Mouse (Mus musculus): Measurements from ENCODE around the gene Asnsd1. TPM values are rescaled to one million over a fixed set of nuclear protein-coding genes. Genes with fewer than 3 reads are reported as not detected.
"Not testable (repeated sequence)": the region's sequence is repeated elsewhere in the genome, so short reads cannot be mapped to it uniquely, and the experiment has no call there.

Gene Asnsd1
- polyA plus RNA-seq (2012; rRNA removed), result 5.6 and 7.6 TPM in 2 replicates

DNA sequence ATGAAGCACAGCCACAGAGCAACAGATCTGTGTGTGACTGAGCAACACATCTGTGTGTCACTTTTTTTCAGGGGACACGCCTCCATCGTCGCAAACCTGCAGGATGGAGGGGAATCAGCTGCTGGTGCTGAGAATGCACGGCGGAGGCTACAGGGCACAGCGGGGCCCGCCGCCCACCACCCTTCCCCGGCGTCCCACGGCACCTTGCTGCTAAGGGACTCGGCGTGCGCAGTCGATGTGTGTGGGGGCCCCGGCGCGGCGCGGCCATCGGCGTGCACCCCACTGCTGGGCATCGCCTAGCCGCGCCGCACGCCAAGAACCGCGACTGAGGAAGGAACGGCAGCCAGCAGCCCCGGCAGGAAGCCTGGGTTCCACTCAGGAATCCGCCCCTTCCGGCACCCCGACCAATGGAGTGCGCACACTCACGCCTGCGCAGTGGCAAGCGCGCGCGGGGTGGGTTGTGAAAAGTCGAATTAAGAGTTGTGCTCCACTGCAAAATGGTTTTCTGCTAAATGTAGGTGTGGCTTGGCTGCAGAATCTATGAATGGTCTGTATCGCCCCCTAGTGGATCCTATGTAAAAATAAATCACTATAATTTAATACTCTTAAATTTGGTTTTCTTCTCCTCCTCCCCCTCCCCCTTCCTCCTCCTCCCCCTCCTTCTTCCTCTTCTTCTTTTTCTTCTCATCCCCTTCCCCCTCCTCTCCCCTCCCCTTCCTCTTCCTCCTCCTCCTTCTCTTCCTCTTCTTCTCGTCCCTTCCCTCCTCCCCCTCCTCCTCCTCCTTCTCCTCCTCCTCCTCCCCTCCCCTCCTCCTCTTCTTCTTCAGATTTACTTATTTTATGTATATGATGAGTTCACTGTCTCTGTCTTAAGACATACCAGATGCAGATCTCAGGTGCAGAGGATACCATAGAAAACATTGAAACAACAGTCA lies at the start of gene Asnsd1, which contains the start of the genes Asdurf and Gm28551:
Asnsd1 (minus strand) TSS at position 426 of the 935 bp plus-strand sequence.
Asdurf (minus strand) TSS at position 293 of the 935 bp plus-strand sequence.
Gm28551 (minus strand) TSS at position 341 of the 935 bp plus-strand sequence.
- WGBS, result under 1% methylated on average over 44 of the region's 44 CpGs
- DNase-seq (ENCODE audit: low read depth, low spot score), result peak; percentile 92

DNA sequence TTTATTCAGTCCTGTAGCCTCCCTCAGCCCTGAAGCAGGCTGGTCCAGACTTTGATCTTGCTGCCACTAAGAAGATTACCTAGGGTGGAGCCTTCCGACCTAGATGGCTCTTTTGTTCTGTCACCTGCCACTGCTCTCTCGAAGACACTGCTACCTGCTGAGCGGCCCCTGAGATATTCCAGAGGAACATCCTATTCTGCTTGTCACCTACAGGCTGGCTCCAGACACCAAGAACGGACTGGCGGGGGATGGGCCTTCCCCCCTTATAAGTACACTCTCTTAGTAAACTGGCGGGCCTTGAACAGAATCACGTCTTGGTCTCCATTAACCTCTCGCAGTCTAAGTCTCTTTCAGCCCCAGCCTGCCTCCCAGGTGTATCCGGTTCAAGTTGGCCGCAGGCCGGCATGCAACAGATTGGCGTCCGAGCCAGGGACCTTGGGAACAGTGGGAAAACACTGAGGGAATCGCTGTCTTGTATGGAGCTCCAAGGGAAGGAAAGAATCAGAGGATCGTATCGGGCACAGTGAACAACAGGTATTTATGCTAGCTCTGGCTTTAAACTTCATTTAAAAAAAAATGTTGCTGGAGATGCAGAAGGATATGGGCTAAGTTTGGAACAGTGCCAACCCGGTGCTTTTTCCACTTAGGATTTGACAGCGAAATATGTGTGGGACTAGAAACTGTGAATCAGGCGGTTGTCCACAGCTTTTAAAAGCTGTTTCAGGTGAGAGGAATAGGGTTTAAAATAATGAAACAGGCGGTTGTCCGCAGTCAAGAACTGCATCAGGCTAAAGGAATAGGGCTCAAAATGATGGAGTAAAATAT lies 41.6 kb upstream of the Asnsd1 start:
- WGBS, result 39% methylated on average over 21 of the region's 21 CpGs

DNA sequence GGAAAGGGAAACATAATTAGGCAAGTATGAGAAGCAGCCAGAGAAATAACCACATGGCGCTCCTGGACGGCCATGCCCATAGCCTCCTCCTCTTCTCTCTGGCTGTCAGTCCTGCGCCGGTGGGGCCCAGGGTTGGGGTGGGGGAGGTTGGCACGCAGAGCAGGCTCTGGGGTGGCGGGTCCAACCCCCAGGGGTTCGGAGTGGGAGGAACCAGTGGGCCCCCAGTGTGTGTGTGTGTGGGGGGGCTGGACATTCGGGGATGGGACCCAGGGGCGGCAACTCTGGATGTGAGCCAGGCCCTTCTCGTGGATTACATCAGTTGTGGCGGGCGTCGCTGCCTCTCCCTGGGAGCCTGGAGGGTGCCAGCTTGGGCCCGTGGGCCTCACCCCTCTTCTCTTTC lies 36.2 kb upstream of the Asnsd1 start:
- WGBS, result 91% methylated on average over 14 of the region's 14 CpGs
- no peak for DNase-seq (ENCODE audit: low read depth, low spot score)

More for the DNA sequence above, 41.6 kb upstream of the Asnsd1 start:
- not testable (repeated sequence) for DNase-seq (ENCODE audit: low read depth, low spot score)

DNA sequence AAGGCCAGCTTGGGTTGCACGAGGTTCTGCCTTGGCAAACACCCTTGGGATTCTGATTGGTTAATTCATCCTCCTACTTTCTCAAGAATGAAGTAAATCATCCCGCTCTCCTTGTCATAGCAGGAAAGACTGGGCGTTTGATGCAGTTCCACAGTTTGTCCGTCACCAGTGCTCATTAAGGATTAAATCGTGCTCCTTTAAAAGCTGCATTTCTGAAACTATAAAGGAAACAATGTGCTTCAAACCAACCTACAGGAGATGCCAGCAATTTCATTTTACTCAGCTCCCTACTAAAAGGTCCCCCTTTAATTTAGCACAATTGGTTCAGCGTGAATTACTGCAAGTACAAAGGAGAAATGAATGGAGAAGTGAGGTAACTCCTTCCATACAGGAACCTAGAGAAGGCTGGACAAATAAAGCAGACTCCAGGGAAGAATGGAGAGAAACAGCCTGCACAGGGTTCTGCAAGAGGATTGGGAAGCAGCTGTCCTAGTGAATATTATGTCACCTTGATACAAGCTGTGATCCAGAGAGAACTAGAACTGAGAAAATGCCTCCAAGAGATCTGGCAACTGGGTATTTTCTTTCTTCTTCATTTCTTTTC lies 31.6 kb upstream of the Asnsd1 start:
- no peak for DNase-seq (ENCODE audit: low read depth, low spot score)
- WGBS, result 58% methylated on average over 6 of the region's 6 CpGs

DNA sequence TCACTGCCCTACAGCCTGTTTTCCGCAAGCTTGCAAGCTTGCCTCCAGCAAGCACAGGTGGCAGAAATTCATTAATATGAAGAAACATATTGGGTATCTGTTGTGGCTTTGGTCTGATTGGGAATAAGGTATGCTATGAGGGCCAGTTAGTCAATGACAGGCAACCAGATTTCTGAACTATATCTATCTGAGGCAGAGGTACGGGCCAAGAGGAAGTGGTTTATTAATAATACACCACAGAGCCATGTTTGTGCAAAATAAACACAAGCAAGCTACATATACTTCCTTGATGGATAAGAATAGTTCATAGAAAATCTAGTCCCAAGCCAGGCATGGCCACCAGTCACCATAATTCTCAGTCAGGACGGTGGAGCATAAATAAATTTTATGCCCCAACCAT lies 25.2 kb upstream of the Asnsd1 start:
- 61% methylated on average over 3 of the region's 3 CpGs for WGBS
- DNase-seq (ENCODE audit: low read depth, low spot score), result no peak

DNA sequence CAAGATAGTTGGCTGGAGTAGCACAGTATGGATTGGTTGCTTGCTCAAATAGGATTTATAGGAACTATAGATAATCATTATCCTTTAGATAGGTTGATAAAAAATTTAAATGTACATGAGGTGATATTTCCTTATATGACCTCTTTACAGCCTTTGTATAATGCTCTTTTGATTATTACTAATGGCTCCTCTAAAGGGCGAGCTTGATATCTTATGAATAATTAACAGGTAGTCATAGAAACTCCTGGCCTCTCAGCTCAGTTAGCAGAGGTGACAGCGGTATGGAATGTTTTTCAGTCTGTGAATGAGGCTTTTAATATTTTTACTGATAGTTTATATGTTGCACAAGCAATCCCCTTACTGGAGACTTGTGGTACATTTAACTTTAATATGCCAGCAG lies 23.4 kb upstream of the Asnsd1 start:
- not testable (repeated sequence) for DNase-seq (ENCODE audit: low read depth, low spot score)
- 66% methylated on average over 2 of the region's 2 CpGs for WGBS

DNA sequence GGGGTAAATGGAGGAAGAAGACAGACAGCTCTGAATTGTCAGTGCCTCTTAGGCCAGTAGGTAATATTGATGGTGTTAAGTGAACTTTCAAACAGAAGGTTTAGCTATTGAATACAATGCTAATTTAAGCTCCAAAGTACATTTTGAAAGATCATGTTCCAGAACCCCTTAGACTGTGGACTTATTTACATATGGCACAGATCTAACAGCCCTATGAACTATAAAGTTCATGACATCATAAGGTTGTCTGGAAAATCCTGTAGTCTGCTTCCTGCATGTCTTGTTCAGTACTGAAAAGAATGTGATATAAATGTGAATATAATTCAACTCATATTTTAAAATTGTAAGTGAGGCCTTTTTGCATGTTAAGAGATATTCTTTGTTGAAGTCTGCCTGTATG lies 6.4 kb upstream of the Asnsd1 start:
- DNase-seq (ENCODE audit: low read depth, low spot score), result peak; percentile 6

DNA sequence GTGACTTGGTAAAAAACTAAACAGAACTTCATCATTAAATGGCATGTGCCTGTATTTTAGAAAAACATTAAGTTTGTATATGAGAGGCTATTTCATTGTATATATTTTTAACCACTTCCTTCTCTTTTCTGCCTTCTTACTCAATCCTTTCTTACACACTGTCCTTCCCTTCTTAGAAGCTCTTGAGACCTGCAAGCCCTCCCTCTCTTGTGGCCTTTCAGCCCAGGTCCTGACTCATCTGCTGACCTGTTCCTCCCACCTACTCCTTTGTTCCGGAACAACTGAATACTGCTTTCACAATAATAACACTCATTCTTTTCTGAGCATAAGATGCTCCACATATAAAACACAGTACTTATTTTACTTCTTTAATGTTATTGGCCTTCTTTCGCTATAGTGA lies 11.5 kb downstream of the Asnsd1 start:
- 98% methylated on average over 2 of the region's 2 CpGs for WGBS
- no peak for DNase-seq (ENCODE audit: low read depth, low spot score)

DNA sequence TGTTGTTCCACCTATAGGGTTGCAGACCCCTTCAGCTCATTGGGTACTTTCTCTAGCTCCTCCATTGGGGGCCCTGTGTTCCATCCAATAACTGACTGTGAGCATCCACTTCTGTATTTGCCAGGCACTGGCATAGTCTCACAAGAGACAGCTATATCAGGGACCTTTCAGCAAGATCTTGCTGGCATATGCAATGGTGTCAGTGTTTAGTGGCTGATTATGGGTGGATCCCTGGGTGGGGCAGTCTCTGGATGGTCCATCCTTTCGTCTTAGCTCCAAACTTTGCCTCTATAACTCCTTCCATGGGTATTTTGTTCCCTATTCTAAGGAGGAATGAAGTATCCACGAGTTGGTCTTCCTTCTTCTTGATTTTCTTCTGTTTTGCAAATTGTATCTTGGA lies 15.1 kb downstream of the Asnsd1 start:
- DNase-seq (ENCODE audit: low read depth, low spot score), result not testable (repeated sequence)
- WGBS, result 49% methylated on average over 2 of the region's 2 CpGs

DNA sequence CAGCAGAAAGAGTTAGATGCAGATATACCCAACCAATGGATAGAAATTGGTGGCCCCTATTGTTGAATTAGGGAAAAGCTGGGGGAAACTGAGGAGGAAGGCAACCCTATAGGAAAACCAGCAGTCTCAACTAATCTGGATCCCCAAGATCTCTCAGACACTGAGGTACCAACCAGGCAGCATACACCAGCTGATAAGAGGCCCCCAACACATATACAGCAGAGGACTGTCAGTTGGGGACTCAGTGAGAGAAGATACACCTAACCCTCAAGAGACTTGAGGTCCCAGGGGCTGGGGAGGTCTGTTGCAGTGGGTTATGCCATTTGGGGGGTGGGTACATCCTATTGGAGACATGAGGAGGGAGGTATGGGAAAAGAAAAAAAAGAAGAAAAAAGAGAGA lies 17.1 kb downstream of the Asnsd1 start:
- DNase-seq (ENCODE audit: low read depth, low spot score), result no peak

DNA sequence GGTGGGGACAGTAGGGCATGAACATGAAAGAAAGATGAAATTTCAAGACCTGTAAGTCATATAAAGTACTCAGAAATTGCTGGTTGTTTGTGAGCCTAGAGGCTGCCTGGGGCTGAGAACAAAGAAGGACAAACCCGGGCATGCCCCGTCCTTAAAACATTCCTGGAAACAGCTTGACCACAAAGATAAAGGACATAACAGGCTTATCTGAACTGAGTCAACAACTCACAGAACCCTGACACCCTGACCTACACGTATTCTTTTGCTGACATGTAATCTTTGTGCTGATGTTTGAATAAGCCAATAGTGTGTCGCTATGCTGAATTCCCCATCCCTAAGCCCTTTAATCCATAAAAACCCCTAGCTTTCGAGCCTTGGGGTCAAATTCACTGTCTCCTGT lies 19.0 kb downstream of the Asnsd1 start:
- 71% methylated on average over 5 of the region's 5 CpGs for WGBS
- not testable (repeated sequence) for DNase-seq (ENCODE audit: low read depth, low spot score)

DNA sequence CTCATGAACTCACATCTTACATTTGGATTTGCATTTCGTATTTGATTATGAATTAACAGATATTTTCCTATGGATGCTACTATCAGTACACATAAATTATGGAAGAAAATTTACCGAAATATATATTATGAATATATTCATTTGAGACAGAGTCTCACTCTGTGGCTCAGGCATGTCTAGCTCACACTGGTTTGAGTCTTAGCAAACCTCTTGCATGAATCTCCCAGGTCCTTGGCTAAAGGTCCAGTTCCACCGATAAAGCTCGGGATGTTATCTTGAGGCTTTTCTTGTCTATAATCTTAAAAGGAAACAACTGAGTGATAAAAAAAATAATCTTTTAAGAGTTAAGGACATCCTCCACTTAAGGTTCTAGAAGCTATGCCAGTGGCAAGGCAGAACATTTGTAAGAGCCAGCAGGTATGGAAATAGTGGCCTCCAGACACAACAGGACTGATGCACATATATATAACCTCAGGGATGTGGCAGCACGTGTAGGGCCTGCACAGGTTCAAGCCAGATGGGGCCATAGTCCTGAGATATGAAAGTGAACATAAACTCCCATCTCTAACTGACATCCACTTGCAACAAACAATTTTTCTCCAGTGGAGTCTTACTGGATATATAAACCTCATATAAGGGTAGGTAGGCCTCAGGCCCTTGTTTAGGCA lies 27.6 kb downstream of the Asnsd1 start:
- no peak for DNase-seq (ENCODE audit: low read depth, low spot score)
- 89% methylated on average over 5 of the region's 5 CpGs for whole genome bisulfite sequencing

DNA sequence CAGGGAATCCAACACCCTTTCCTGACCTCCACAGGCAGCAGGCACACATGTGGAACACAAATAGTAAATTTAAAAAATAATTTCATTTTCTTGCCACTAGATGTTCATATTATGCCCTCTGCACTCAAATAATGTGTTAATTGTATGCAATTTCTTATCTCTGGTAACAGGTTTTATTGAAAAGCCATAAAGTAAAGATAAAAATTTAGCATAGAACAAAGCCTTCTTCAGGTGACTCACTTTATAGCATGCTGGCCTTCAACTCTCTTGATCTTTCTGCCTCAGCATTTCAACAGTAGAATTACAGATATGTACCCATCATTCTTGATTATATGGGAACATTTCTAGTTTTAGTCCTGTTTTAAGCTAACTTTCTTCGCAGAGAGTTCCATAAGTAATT lies 28.3 kb downstream of the Asnsd1 start:
- DNase-seq (ENCODE audit: low read depth, low spot score), result no peak
- 49% methylated on average over 1 of the region's 1 CpGs for WGBS

DNA sequence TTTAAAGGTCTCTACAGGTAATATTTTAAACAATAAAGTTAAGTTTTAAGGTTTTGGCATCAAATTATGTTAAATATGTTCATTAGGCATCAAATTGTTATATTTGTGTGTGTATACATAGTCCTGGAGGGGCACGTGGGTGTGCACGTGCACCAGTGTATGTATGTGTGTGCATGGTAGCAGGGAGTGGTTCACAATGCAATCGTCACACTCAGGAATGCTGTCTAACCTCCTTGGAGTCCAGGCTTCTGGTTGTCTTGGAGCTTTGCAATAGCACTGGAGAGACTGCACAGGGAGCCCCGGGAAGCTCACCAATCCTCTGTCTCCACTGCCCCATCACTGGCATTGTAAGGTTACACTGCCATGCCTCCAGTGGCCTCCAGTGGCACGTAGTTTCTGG lies 29.3 kb downstream of the Asnsd1 start:
- no peak for DNase-seq (ENCODE audit: low read depth, low spot score)
- 70% methylated on average over 5 of the region's 5 CpGs for WGBS

DNA sequence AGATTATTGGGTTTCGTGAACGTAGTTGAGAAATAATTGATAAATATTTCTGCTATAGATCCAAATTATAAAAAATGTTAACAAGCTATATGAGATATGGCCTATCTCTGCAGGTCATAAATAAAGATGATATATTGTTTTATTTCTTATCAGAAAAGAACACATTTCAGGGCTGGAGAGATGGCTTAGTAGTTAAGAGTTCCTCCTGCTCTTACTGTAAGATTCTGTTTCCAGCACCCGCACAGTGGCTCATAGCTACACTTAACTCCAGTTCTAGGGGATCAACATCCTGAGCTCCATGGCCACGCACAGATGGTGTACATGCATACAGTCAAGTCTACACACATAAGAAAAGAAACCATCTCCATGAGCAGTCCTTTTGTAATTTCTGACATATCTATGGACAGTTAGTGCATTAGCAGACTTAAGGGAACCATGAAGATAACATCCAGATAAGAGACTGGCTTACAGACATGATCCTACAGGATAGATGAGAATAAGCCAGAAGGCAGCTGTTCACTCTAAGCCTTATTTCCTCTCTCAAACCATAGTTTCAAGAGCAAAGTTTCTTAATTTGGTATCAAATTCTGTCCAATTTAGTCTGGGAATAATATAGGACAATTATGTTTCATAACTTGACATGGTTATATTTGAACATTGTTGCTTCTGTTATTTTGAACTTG lies 30.7 kb downstream of the Asnsd1 start:
- WGBS, result 98% methylated on average over 4 of the region's 4 CpGs
- no peak for DNase-seq (ENCODE audit: low read depth, low spot score)

DNA sequence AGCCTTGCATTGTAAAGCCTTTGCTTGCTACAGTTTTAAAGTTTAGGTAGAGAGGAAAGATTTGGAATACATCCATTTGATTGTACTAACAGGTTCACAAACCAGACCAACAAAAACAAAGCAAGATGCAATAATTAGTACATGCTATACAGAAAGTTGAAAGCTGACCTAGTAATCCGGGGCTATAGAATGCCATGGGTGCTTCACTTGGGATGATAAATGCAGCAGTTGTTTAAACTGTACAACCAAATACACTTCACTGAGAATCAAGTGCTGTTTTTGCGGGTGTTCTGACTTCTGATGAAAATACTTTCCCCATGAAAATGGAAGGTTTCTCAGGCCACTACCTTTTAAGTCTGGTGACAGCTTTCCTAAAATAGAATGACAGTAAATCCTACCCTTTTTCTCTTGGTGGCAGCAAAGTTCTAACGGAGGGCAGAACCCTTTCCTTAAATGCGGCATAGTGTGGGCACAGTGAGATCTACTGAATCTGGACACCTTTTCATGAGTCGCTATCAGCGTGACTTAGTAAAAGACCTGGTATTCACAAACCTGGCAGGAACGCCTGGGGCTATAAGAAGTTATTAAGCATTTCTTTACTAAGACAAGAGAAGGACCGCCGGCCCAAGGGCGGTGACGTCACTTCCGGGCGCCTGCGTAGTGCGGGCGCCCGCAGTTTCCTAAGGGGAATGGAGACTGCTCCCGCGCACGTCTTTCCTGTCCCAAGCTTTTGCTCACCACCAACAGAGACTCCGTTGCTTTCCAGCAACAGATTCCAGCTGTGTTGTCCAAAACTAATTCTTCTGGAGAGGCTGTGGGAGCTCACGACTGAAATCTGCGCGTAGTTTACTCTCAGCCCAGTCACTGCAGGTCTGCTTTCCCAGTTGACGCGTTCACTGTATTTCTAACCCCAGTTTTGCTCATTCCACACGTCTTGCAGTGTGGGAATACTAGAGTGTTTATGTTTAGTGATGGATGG lies 39.3 kb downstream of the Asnsd1 start, which contains the start of gene Osgepl1:
Osgepl1 (plus strand) TSS at position 636 of the 979 bp plus-strand sequence.
- WGBS, result 1% methylated on average over 27 of the region's 27 CpGs
- DNase-seq (ENCODE audit: low read depth, low spot score), result peak; percentile 67

DNA sequence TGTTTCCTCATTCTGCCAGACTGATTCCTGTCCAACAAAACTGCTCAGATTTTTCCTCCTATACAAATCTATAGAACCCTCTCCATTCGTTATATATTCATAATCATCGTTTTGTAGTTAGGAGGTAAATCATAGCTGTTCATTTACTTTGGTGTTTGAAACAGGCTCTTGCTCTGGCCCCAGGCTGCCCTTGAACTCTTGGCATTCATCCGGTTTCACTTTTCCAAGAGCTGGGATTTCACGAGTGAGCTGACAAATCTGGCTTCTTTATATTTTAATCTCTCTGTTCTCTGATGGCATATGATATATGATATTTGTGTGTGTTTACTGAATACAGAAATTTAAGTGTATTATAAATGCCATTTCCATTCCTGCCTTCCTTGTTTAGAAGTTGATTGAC lies 52.0 kb downstream of the Asnsd1 start:
- WGBS, result 65% methylated on average over 4 of the region's 4 CpGs
- no peak for DNase-seq (ENCODE audit: low read depth, low spot score)

All from large intestine, adult 2 months (tissue).